Mouse (Mus musculus): ENCODE measurements around the gene Dyrk3.

- TF ChIP-seq CTCF (IDR thresholded peaks at IDR 0.05; ENCODE audit: low read depth, low read length) (no peak), POLR2AphosphoS5 (IDR thresholded peaks at IDR 0.05; ENCODE audit: insufficient replicate concordance, low read depth, low read length) (no peak), GATA1 (IDR thresholded peaks at IDR 0.05; ENCODE audit: borderline replicate concordance, low read length) (no peak), TAL1 (conservative IDR thresholded peaks at IDR 0.05; ENCODE audit: low read depth, low read length) (no peak), GATA2 (IDR thresholded peaks at IDR 0.05; ENCODE audit: borderline replicate concordance, low read depth, low read length) (no peak)
Measured at GRCm38 (mm10) chr1:131092173-131092572, 46.0 kb downstream of the Dyrk3 start.
